Mouse (Mus musculus) cerebellum, adult 9-10 months (tissue): ENCODE measurements at regions not wholly inside any gene's neighbourhood (a gene's known extent, or its start where the extent isn't known, plus 50 kb on each side); places are given as distances from the start of the nearest gene placed in this dataset.
A peak's percentile ranks its signal among the peaks of the same experiment; 100 is the strongest.
"Not testable (repeated sequence)": the region's sequence is repeated elsewhere in the genome, so short reads cannot be mapped to it uniquely, and the experiment has no call there.

Source experiments
- DNase-seq: peaks from one replicate; pipeline ENCODE4 v3.0.0; 2022

DNA sequence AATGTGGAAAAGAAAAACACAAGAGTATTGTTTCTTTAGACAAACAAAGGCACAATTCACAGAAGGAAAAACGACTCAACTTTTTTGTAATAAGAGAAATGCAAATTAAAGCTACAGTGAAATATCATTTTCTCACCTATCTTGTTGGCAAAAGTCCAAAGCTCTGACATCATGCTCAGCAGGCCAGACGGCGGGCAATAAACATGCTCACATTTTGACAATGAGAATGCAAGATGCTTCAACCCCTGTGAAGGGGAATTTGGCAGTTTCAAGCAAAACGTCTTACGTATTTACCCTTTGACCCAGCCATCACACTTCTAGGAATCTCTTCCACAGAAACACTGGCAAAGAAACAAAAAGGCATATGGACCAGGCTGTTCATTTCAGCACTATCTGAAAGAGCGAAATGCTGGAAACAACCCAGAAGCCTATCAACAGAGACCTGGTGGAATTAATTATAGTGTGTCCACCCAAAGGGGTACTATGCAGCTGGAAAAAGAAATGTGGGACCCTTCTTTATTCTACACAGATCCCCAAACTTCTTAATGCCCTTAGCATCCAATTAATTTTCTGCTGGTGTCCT, 203.4 kb upstream of the 2610301B20Rik start:
- peak; percentile 11 for DNase-seq

DNA sequence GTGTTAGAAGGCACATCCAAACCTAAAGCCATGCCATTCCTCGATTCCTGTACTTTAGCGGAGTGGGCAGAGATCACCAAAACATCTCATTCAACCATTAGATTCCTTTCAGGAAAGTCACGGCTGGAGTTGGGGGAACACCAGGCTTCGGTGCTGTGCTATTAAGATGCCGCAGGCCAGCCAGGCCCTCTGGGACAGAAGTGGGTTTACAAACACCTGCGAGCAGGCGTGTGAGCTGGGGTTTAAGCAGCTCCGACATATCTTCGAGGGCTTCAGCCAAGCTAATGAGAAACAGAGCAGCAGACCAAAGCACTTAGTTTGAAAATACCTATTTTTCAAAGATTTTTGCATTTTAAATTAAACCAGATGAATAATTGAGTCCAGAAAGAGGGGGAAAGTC, 183.2 kb upstream of the 2610301B20Rik start:
- no peak for DNase-seq

GRCm38 (mm10) chr4:10692860-10693259, 181.4 kb upstream of the 2610301B20Rik start:
- no peak for DNase-seq

DNA sequence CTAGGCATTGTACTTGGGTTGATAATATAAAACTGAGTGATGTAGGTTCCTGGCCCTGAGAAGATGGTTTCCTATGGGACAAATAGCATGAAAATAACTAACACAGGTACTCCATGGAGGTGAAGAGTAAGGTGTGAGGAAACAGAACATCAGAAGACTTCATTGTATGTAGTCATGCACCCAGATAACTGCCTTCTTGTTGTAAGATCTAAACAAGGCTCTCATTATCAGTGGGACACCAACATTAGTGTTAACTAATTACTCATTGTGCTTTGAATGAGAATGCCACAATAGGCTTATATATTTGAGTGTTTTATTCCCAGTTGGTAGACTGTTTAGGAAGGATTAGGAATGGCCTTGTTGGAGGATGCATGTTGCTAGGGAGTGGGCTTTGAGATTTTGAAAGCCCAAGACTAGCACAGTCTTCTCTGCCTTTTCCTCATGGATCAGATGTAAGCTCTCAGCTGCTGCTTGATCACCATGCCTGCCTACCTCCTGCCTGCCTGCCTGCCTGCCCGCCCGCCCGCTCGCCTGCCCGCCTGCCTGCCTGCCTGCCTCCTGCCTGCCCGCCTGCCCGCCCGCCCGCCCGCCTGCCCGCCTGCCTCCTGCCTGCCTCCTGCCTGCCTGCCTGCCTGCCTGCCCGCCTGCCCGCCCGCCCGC, 180.7 kb upstream of the 2610301B20Rik start:
- DNase-seq = no peak

- DNase-seq = not testable (repeated sequence)
These were observed 180.1 kb upstream of the 2610301B20Rik start for GRCm38 (mm10) chr4:10694106-10694748.

DNA sequence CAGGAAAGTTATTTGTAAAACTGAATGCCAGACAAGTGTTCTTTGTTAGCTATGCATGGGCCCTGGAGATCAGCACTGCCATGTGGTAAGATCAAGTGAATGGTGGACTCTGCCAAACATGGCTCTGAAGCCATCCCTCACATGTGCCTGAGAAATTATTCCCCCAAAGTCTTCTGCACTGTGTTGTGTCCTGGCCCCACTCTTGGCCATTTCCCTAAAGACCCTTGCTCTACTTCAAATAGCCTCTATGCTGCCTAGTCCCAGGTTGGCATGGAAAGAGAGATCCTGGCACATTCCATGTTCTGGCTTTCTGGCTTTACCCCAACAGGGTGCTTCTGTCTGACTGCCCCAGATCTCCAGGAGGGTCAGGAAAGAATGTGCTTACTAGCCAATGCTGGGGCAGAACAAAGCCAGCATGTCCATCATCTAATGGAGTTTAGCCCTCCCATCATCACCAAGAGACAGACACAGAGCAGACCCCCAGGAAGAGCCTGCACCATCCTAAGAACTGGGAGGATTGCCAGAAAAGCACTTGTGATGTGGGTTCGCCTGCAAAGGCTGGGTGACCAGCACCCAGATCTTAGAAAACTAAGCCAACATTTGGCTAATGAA, 177.0 kb upstream of the 2610301B20Rik start:
- DNase-seq = no peak

GRCm38 (mm10) chr4:10698637-10699036, 175.7 kb upstream of the 2610301B20Rik start:
- DNase-seq = no peak

DNA sequence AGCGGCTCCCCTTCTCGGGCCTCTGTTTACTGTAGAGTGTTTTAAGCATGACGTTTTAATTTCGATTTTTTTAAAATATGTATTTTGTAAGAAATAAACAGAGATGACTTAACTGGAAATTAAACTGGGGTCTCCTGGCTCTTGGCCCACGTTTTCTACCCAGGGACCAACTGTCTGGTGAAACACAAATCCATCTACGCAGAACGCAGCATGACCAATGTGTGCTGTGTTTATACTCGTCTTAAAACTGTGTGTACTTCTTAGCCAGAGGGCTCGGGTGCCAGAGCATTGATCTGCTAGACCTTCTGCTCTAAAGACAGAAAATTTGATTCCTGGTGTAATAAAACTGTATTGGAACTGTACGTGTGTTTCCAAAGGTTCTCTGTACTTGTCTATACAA, 172.8 kb upstream of the 2610301B20Rik start:
- DNase-seq = no peak

DNA sequence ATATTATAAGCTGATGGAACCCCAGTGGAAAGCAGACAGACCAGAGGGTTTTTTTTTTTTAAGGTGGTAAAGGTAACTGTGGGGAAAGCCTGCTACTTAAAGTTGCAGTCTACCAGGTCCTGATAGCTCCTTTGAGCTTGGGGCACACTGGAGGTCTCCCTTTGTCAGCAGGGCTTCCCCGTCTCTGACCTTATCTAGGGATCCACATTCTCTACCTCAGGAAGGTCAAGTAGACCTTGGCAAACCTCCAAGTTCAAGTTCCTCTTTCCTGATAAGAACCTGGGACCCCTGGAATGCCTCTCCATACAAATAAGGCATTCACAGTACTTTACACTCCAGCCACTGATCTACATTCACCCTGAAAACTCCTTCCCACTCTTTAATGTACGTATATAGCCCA, 171.1 kb upstream of the 2610301B20Rik start:
- DNase-seq = no peak

- DNase-seq = no peak
These were observed 167.2 kb upstream of the 2610301B20Rik start for GRCm38 (mm10) chr4:10707016-10707657.

GRCm38 (mm10) chr4:10707658-10708056, 166.6 kb upstream of the 2610301B20Rik start:
- no peak for DNase-seq

DNA sequence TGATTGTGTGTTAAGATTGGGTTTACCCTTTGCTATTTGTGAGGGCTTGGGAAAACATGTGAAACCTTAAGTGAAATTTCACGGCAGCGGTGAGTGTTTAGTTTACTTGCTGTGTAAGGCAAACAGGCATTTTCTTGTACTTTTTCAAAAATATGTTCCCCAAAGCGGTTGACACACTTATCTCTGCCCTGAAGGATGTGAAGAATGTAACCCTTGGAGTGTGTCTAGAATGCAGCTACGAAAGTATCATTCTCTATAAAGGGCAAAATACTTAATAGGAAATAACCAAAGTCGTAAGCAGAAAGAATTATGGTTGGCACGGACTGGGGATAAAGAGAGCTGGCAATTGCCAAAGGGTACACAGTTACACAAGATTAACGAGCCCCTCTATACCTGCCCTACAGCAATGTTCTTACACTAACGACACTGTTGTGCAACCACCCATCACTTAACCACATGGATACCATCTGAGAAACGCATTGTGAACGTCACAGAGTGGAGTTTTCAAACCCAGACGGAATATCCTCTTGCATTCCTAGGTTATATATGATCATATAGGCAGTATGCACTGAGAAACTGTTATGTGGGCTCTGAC, 162.3 kb upstream of the 2610301B20Rik start:
- no peak for DNase-seq

GRCm38 (mm10) chr4:10723341-10723740, 151.0 kb upstream of the 2610301B20Rik start:
- DNase-seq = no peak

- no peak for DNase-seq
These were observed 146.4 kb upstream of the 2610301B20Rik start for GRCm38 (mm10) chr4:10727894-10728293.

DNA sequence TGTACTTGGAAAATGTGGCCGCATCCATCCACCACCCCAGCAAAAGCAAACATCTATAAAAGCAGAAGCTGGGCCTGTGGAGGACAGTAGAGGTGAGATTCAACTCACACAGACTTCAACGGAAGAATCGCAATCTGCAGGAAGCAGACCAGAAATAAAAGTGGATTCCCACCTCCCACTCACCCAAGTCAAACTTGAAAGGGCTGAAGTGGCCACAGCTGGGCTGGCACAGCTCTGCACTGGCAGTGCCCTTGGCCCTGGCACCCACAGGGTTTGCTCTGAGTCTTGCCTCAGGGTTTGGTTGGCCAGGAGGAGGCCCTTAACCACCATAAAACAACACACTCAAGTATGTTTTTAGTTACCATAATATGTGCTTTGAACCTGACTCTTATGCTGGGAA, 129.1 kb upstream of the 2610301B20Rik start:
- DNase-seq = no peak

- no peak for DNase-seq
These were observed 125.5 kb upstream of the 2610301B20Rik start for GRCm38 (mm10) chr4:10748816-10749215.

DNA sequence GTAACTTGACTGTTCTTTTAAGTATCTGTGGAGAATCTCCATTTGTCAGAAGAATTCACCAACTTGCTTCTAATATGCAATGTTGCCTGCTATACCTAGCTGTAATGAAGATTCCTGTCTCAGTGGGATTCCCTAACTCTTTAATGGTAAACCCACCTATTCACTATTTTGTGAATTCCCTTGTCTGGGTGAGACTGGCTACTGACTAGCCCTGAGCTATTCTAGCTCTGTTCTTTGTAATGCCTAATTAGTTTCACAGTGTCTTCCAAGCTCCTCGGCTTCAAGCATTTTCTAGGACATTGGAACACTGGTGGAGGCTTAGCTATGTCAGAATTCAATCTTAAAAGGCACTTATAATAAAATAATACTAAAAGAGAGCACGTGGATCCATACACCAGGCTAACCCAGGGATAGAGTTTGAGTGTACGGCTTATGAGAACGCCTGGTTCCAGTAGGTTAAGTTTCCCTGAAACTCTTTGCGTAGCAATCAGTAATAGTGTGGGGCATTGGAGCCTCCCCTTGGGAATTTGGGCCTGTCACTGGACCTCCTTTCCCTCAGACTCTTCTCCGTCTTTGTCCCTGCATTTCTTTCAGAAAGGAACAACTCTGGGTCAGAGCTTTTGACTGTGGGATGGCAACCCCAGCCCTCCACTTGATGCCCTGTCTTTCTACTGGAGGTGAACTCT, 123.8 kb upstream of the 2610301B20Rik start:
- DNase-seq = not testable (repeated sequence)

DNA sequence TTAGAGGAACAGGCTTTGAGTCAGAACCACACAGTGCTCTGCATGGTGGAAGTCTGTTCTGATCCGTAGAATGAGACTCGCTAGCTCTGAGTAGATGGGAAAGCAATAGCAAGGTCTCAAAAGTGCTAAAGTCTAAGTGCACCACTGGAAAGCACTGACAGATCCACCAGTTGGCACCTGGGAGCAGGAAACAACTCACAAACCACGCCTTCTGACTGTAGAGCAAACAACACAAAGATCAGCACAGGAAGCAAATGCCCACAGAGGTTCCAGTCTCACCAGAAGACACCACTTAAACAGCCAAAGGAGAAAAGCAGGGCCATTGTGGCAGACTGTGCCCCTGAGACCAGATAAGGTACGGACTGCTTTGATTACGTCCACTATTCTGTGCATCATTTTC, 121.1 kb upstream of the 2610301B20Rik start:
- DNase-seq = no peak

DNA sequence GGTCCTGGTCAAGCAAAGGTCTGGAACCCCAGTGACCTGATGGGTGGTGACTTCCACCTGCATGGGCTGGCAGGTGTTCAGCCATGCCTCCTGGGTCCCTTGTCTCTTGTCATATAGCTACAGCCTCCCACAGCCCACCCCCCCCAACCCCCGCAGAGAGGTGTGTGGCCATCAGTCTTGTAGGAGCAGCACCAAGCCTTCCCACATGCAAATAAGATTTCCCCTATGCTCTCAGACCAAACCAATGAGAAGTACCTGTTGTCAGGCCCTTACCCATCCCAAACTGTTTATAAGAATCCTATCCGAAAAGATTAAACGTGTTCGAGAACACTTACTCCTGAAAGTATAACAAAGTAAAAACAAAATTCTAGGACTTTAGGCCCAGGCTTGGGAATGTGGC, 114.8 kb upstream of the 2610301B20Rik start:
- no peak for DNase-seq

DNA sequence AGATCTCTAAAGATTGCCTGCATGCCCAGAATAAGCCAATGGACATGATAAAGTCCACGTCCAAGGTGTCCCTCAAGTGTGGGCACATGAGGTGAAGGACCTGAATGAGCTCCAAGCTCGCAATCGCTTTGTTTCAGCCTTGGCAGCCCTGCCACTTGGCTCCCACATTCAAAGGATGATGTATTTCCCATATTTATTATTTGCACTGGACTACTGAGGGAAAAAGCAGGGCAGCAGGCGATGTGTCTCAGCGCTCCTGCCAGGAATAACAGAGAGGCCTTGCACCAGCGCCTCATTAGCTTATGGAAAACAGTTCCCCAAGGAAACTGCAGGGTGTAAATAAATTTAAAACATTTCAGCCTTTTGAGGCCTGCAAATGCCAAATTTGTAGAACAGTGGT, 106.6 kb upstream of the 2610301B20Rik start:
- peak; percentile 32 for DNase-seq

DNA sequence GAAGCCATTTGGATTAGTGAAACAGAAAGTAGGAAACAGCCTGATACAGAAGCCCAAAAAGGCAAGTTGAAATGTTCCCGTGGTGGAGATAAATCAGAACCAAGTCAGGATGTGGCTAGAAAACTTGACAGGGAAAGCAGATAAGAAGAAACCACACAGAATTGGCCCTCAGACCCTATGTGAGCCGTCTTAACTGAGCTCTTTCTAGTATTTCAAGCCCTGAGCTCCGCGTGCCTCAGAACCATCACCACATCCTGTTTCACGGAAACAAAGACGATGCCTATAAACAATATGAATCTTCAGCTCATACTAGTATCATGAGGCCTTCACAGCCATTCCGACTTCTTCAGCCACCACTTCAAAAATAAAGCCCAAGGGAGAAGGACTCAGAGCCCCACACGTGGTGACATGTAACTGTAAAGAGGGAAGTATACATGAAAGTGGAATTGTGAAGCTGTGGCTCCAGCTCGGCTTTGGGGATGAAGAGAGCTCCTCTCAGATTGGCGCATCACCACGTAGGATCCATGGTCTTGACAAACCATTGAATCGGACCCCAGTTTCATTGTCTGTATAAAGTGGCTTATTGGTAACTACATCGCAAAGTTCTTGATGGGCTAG, 104.2 kb upstream of the 2610301B20Rik start:
- no peak for DNase-seq
